Mouse (Mus musculus): ENCODE results near the gene H1f0. TPM values are rescaled to one million over a fixed set of nuclear protein-coding genes. Genes with fewer than 3 reads are reported as not detected.

Gene H1f0
- total RNA-seq, 2 experiments from 2014 or later: 71.8 to 76.8 TPM

GRCm38 (mm10) chr15:79050160-79050845 is 22.1 kb downstream of the H1f0 start:
- H3K4me3 ChIP-seq: no peak overlapping the region
- TF ChIP-seq CTCF (IDR thresholded peaks at IDR 0.05): no peak
- no peak for DNase-seq
- intact Hi-C loops (cut with DNase I): no loop called here
- H3K27ac ChIP-seq: no peak overlapping the region

- TF ChIP-seq CTCF (IDR thresholded peaks at IDR 0.05): no peak
- no peak overlapping the region for H3K4me3 ChIP-seq
- DNase-seq: no peak
- peak overlapping the region; percentile 63 for H3K27ac ChIP-seq
- intact Hi-C loops (cut with DNase I): no loop called here
Observed at GRCm38 (mm10) chr15:79050964-79051363, 22.7 kb downstream of the H1f0 start.

- intact Hi-C loops (cut with DNase I): no loop called here
- H3K4me3 ChIP-seq: no peak overlapping the region
- peak; percentile 44 for DNase-seq
- TF ChIP-seq CTCF (IDR thresholded peaks at IDR 0.05): no peak
- peak overlapping the region; percentile 63 for H3K27ac ChIP-seq
Observed at GRCm38 (mm10) chr15:79051461-79052360, 23.5 kb downstream of the H1f0 start.

DNA sequence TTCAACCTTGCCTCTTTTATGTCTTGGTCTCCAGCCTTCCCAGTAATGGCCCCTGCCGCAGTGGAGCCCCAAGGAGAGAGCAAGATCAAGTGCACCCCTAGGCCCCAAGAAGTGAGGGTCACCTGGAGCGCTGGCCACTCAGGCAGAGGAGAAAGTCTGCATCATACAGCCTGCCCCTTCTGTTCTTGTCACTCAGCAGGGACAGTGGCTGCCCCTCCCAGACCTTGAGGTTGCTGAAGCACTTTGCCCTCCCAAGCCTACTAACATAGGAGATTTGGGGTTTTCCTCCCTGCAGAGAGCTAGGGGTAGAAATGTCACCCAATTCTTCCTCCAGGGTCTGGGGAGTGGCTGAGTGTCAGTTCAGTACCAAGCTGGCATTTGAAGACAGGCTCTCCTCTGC is 24.1 kb downstream of the H1f0 start:
- intact Hi-C loops (cut with DNase I): no loop called here
- TF ChIP-seq CTCF (IDR thresholded peaks at IDR 0.05): no peak
- no peak for DNase-seq
- Histone ChIP-seq H3K27ac (peak overlapping the region; percentile 63), H3K4me3 (no peak overlapping the region)

- intact Hi-C loops (cut with DNase I): no loop called here
Observed at GRCm38 (mm10) chr15:79056601-79057000, 28.4 kb downstream of the H1f0 start.

DNA sequence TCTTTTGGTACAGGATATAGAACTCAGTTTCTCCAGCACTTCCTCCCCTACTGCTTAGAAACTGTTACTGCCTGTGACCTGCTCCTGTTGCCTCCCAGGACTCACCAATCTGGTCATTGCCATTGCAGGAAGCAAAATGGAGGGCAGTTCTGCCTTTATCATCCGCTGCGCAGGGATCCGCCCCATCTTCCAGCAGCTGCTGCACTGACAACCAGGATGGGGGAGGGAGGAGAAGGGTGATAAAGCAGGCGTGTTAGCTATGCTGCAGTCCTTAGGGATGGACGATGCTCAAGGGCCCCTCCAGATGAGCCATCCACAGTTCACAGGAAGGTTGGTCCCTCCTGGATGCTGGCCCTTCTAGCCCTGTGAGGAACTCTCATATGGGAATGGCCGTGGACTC is 29.6 kb downstream of the H1f0 start:
- DNase-seq: no peak
- intact Hi-C loops (cut with DNase I): no loop called here
- H3K27ac ChIP-seq: no peak overlapping the region
- no peak overlapping the region for H3K4me3 ChIP-seq
- no peak for TF ChIP-seq CTCF (IDR thresholded peaks at IDR 0.05)

More at GRCm38 (mm10) chr15:79056601-79057000, 28.4 kb downstream of the H1f0 start:
- H3K27ac ChIP-seq: no peak overlapping the region
- TF ChIP-seq CTCF (IDR thresholded peaks at IDR 0.05): no peak
- no peak for DNase-seq
- no peak overlapping the region for H3K4me3 ChIP-seq

DNA sequence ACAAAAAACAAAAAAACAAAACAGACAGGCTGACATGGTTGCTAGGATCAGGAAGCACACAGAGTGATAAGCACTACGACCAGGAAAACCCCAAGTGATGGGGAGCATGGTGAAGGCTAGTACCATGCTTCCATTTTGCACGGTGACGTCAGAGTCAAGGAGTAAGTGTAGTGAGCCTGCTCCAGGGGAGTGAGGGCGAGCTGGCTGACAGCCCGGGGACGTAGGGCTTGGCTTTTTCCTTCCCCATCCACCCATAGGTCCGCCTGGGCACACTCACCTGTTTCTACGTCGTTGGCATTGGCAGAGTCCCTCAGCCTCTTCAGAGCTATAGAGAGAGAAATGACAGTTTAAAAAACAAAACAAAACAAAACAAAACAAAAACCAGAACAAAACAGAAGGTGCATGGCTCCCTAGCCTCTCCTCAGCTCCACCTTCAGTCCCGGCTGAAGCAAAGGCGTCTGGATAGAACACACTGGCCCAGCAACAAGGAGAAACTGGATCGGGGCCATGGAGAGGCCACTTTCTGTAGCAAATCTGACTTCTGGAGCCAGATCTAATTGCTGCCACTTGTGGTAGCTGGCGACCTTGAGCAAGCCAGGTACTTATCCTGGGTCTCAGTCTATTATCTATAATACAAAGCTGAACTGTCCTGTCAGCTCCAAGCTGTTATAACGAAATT is 32.8 kb downstream of the H1f0 start:
- intact Hi-C loops (cut with DNase I): no loop called here
- Histone ChIP-seq H3K27ac (no peak overlapping the region), H3K4me3 (no peak overlapping the region)
- DNase-seq: no peak
- TF ChIP-seq CTCF (IDR thresholded peaks at IDR 0.05): no peak

DNA sequence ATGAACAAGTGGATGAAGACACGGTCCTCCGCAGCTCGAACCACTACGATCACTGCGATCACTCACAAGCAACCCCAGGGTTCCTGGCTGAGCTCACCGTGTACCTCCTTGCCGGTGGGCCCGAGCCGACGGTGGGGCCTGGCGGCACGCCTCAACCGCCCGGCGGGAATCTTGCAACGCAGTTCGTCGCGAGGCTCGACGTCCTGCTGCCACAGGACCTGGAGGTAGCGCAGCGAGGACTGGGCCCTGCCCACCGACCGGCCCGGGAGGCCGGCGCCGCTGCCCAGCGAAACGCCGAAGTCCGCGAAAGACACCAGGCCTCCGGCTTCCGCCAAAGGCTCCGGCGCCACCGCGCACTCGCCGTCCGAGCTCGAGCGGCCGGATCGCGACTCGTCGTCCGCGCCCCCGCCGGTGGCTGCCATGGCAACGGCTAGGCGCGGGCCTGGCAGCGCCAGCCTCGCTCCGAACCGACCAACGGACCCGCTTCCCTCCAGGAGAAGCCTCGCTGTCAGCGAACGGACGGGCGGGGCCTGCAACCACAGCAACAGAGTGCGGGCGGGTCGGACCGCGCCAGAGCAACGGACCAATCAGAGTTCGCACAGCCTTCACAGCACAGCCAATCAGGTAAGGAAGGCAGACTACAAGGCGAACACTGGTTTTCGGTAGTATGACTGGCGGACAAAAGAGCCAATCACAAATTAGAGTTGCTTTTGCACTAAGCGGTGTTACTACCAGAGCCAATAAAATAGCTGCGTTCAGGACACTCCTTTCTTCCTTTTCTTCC is 34.3 kb downstream of the H1f0 start, which contains the start of gene Ankrd54:
Gene Ankrd54, minus strand, starts transcription at position 518 of the 784 bp plus-strand sequence.
- Histone ChIP-seq H3K4me3 (peak within 1 kb of the TSS; percentile 98), H3K27ac (peak within 1 kb of the TSS; percentile 86)
- no peak for TF ChIP-seq CTCF (IDR thresholded peaks at IDR 0.05)
- intact Hi-C loops (cut with DNase I): loop anchor here (1.0 kb wide), 1 partner anchor 13 kb away; the partner anchor contains the start of gene Eif3l
- DNase-seq: peak; percentile 98

- no peak for TF ChIP-seq CTCF (IDR thresholded peaks at IDR 0.05)
- no peak for DNase-seq
- Histone ChIP-seq H3K27ac (peak overlapping the region; percentile 77), H3K4me3 (peak overlapping the region; percentile 98)
- intact Hi-C loops (cut with DNase I): no loop called here
Observed at GRCm38 (mm10) chr15:79063160-79063740, 35.0 kb downstream of the H1f0 start.

DNA sequence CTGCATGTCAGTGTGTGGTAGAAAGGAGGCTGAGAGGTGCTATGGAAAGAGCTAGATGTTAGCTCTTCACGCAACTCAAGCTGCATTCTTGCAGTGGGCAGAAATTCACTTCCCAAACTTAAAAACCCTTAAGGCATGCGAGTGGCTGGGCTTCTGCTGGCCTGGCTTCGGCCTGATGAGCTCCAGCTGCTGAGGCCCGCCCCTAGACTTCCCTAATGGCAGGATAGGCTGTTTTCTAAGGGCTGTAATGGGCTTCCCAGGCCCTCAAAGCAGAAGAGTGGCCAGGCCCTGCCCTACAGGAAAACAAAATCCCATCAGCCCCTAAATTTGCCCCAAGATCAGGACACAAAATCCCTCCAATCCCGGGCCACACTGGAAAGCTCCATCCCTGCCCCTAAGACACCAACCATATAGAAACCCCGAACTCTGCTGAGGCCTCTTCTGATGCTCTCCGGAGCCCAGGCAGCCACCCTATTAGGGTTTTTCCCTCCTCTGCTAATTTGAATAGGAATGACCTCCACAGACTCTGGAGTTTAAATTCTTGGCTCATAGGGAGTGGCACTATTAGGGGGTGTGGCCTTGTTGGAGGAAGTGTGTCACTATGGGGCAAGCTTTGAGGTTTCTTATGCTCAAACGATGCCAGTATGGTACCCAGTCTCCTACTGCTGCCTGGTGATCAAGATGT is 37.0 kb downstream of the H1f0 start:
- intact Hi-C loops (cut with DNase I): no loop called here
- H3K4me3 ChIP-seq: no peak overlapping the region
- peak; percentile 48 for DNase-seq
- H3K27ac ChIP-seq: peak overlapping the region; percentile 62
- no peak for TF ChIP-seq CTCF (IDR thresholded peaks at IDR 0.05)

DNA sequence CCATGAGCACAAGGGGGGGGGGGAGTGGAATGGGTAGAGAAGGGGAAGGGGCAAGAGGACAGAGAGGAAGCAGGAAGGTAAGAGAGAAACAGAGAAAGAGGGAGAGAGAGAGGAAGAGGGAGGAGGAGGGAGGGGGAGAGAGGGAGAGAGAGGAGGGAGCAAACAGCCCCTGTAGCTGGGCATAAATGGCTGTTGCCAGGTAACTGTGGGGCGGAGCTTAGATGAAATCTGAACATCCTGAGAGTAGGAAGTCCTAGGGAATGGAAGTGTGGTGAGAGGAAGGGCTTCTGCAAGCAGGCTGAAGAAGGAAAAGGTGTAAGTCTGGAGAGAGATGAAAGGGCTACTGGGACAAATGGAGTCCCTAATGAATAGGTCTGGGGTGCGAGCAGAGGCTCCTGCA is 38.0 kb downstream of the H1f0 start:
- H3K27ac ChIP-seq: no peak overlapping the region
- TF ChIP-seq CTCF (IDR thresholded peaks at IDR 0.05): no peak
- intact Hi-C loops (cut with DNase I): no loop called here
- DNase-seq: no peak
- H3K4me3 ChIP-seq: no peak overlapping the region

Measured in gastrocnemius, adult 2 months (tissue).